Mouse (Mus musculus): ENCODE data around the gene Ccne1. TPM values are rescaled to one million over a fixed set of nuclear protein-coding genes. Genes with fewer than 3 reads are reported as not detected.

The Ccne1 gene
- polyA plus RNA-seq, 1 experiment from 2014 or later, result 59.9 TPM

DNA sequence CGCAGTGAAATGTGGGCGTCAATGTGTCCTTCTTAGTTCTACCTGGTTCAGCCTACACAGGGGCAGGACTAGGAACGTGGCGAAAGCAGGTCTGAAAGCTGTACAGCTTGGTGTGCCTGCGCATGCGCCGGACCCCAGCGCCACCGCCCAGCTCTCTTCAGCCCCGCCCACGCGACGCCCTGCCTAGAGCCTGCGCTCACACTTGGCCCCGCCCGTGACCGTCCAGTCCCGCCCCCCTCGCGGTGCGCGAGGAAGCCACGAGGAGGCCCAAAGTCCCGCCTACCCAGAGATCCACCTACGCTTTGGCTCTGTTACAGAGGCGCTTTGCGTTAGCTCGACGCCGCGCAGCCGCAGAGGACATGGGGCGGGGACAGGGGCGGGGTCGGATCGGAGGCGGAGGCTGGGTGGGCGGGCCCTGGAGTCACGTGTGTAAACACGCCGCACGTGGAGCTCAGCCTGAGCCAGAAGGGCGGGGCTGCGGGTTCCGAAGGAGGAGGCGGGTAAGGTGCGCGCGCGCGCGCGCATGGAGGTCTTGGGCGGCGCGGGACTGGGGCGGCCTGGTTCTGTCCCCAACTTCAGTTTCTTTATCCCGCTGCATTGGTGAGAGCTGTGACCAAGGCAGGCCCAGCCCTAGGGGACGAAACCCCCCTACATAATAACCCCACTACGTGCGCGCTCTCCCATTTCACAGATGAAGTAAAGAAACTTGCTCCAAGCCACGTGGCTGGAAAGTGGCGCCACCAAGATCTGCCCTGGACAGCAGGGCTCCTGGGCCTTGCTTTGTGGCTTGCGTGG lies 22.4 kb downstream of the Ccne1 start:
- H3K36me3 ChIP-seq (ENCODE audit: insufficient read depth, low read length), result no peaks in the 10 kb centered on the region
- H3K27ac ChIP-seq (ENCODE audit: low read length), result no peak overlapping the region
- peak overlapping the region; percentile 92 for H3K4me2 ChIP-seq (replicated peaks; ENCODE audit: low read depth, low read length)
- H3K27me3 ChIP-seq (ENCODE audit: insufficient read depth, low read length), result no peaks in the 10 kb centered on the region
- WGBS, result under 1% methylated on average over 64 of the region's 65 CpGs
- peaks cover 14% of the 10 kb centered on the region for H3K4me1 ChIP-seq (ENCODE audit: insufficient read depth, low read length)
- peak overlapping the region; percentile 65 for H3K9ac ChIP-seq (replicated peaks; ENCODE audit: low read length)
- ATAC-seq (ENCODE audit: low FRiP score, low TSS enrichment), result peak; percentile 98
- no peaks in the 10 kb centered on the region for H3K9me3 ChIP-seq (ENCODE audit: low read length)
- peak overlapping the region; percentile 46 for H3K4me3 ChIP-seq (ENCODE audit: low read length)

DNA sequence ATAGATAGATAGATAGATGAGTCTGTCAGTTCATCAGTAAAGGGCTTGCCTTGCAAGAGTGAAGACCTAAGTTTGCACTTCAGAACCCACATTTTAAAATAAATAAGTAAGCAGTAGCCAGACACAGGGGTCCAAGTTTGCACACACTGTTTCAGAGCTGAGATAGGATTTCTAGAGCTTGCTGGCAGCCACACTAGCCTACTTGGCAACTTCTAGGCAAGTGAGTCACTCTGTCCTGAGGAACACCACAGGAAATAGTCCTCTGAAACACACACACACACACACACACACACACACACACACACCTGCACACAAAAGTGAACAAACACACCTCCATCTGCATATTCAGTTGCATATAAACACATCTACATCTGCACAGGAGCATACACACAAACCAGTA lies 24.4 kb downstream of the Ccne1 start:
- no peak for ATAC-seq (ENCODE audit: low FRiP score, low TSS enrichment)
- no peaks in the 10 kb centered on the region for H3K9me3 ChIP-seq (ENCODE audit: low read length)
- no peak overlapping the region for H3K27ac ChIP-seq (ENCODE audit: low read length)
- H3K9ac ChIP-seq (replicated peaks; ENCODE audit: low read length), result no peak overlapping the region
- peaks cover 14% of the 10 kb centered on the region for H3K4me1 ChIP-seq (ENCODE audit: insufficient read depth, low read length)
- H3K4me3 ChIP-seq (ENCODE audit: low read length), result no peak overlapping the region
- H3K27me3 ChIP-seq (ENCODE audit: insufficient read depth, low read length), result no peaks in the 10 kb centered on the region
- H3K4me2 ChIP-seq (replicated peaks; ENCODE audit: low read depth, low read length), result no peak overlapping the region
- H3K36me3 ChIP-seq (ENCODE audit: insufficient read depth, low read length), result no peaks in the 10 kb centered on the region

DNA sequence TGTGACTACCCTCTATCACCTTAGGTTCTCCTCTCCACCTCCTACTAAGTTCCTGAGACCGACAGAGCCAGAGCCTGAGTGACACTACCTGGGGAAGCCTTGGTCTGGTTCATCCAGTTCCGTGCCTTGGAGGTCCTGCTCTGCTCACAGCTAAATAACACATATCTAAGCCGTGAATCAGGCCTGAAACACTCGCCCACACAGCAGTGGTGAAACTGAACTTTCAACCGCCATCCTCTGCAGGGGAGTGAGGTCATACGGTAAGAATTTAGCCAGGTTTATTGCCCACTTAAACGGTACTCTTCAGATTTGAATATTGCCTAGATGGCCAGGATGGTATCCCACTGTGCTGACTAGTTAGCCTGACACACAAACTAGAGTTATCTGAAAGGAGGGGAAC lies 30.1 kb downstream of the Ccne1 start:
- Histone ChIP-seq H3K9me3 (ENCODE audit: low read length) (no peaks in the 10 kb centered on the region), H3K9ac (replicated peaks; ENCODE audit: low read length) (no peak overlapping the region), H3K4me3 (ENCODE audit: low read length) (no peak overlapping the region), H3K27ac (ENCODE audit: low read length) (no peak overlapping the region), H3K27me3 (ENCODE audit: insufficient read depth, low read length) (peaks cover 3% of the 10 kb centered on the region; the same call in 1 of the 2 replicates), H3K4me1 (ENCODE audit: insufficient read depth, low read length) (0 out of 2 replicates have a peak, but pooled peaks cover 6% of the 10 kb centered on the region), H3K4me2 (replicated peaks; ENCODE audit: low read depth, low read length) (no peak overlapping the region), H3K36me3 (ENCODE audit: insufficient read depth, low read length) (no peaks in the 10 kb centered on the region)
- 48% methylated on average over 7 of the region's 7 CpGs for WGBS
- ATAC-seq (ENCODE audit: low FRiP score, low TSS enrichment), result no peak

DNA sequence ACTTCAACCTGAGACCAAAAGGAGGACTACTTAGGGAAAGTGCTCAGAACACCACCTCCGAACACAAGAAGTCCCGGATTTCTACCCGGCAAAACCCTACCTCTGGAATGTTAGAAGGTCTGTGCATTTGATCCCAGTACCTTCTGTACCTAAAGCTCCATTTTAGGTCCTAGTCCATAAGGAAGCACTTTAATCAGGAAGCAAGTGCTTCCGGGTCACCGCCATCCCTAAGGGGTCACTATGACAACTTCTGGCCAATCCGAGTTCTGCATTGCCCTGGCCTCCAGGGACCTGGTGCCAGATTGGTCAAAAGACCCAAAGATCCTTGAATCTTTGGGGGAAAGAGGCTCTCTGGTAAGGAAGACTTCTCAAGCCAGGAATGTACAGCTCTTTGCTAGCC lies 31.8 kb downstream of the Ccne1 start:
- H3K27ac ChIP-seq (ENCODE audit: low read length), result no peak overlapping the region
- peaks cover 3% of the 10 kb centered on the region; the same call in 1 of the 2 replicates for H3K27me3 ChIP-seq (ENCODE audit: insufficient read depth, low read length)
- no peak overlapping the region for H3K4me3 ChIP-seq (ENCODE audit: low read length)
- 61% methylated on average over 6 of the region's 6 CpGs for WGBS
- no peaks in the 10 kb centered on the region for H3K9me3 ChIP-seq (ENCODE audit: low read length)
- no peak for ATAC-seq (ENCODE audit: low FRiP score, low TSS enrichment)
- 0 out of 2 replicates have a peak, but pooled peaks cover 6% of the 10 kb centered on the region for H3K4me1 ChIP-seq (ENCODE audit: insufficient read depth, low read length)
- H3K4me2 ChIP-seq (replicated peaks; ENCODE audit: low read depth, low read length), result no peak overlapping the region
- H3K9ac ChIP-seq (replicated peaks; ENCODE audit: low read length), result no peak overlapping the region
- H3K36me3 ChIP-seq (ENCODE audit: insufficient read depth, low read length), result no peaks in the 10 kb centered on the region

DNA sequence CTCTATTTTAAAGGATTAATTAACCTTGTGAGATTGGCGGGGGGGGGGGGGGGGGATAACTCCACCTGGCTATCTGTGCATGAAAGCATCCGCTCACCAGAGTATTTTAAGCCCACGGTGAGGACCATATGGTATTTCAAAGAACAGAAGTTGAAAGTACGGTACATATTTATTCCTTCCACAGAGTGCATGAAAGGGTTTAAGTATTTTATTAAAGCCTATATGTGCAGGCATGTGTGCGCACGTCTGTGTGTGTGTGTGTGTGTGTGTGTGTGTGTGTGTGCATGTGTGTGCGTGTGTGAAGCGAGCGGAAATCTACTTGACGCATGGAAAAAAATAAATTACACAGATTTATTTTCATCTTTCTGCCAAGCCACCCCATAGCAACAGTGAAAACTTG lies 32.4 kb downstream of the Ccne1 start:
- Histone ChIP-seq H3K4me3 (ENCODE audit: low read length) (no peak overlapping the region; the same call in 1 of the 2 replicates), H3K36me3 (ENCODE audit: insufficient read depth, low read length) (no peaks in the 10 kb centered on the region), H3K27ac (ENCODE audit: low read length) (no peak overlapping the region), H3K9ac (replicated peaks; ENCODE audit: low read length) (0 out of 2 replicates have a peak overlapping the region, but pooled peaks have one; percentile 16), H3K4me1 (ENCODE audit: insufficient read depth, low read length) (0 out of 2 replicates have a peak, but pooled peaks cover 6% of the 10 kb centered on the region), H3K9me3 (ENCODE audit: low read length) (no peaks in the 10 kb centered on the region), H3K4me2 (replicated peaks; ENCODE audit: low read depth, low read length) (peak overlapping the region; percentile 45), H3K27me3 (ENCODE audit: insufficient read depth, low read length) (peaks cover 3% of the 10 kb centered on the region; the same call in 1 of the 2 replicates)
- no peak for ATAC-seq (ENCODE audit: low FRiP score, low TSS enrichment)
- 55% methylated on average over 10 of the region's 10 CpGs for WGBS

DNA sequence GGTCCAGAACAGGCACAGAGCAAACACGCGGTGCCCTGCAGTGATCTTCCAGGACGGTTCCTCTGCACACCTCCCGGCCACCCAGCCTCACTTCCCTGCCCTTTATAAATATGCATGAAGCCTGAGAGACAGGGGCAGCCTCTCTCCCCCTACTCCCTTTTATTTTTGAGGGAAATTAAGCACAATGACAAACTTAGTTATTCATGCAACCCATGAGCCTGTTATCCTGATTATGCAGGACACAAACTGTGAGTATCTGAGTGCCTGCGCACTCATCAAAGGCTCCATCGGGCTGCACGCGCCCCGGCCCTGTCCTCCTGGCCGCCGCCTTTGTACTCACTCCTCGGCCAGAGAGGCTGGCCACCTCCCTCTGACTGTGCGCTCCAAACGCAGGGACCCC lies 32.8 kb downstream of the Ccne1 start:
- 3% methylated on average over 14 of the region's 14 CpGs for WGBS
- Histone ChIP-seq H3K9ac (replicated peaks; ENCODE audit: low read length) (0 out of 2 replicates have a peak overlapping the region, but pooled peaks have one; percentile 16), H3K27ac (ENCODE audit: low read length) (no peak overlapping the region), H3K4me1 (ENCODE audit: insufficient read depth, low read length) (0 out of 2 replicates have a peak, but pooled peaks cover 6% of the 10 kb centered on the region), H3K4me2 (replicated peaks; ENCODE audit: low read depth, low read length) (peak overlapping the region; percentile 45), H3K27me3 (ENCODE audit: insufficient read depth, low read length) (peaks cover 3% of the 10 kb centered on the region; the same call in 1 of the 2 replicates), H3K9me3 (ENCODE audit: low read length) (no peaks in the 10 kb centered on the region), H3K36me3 (ENCODE audit: insufficient read depth, low read length) (no peaks in the 10 kb centered on the region), H3K4me3 (ENCODE audit: low read length) (peak overlapping the region; percentile 20; the same call in 1 of the 2 replicates)
- no peak for ATAC-seq (ENCODE audit: low FRiP score, low TSS enrichment)

DNA sequence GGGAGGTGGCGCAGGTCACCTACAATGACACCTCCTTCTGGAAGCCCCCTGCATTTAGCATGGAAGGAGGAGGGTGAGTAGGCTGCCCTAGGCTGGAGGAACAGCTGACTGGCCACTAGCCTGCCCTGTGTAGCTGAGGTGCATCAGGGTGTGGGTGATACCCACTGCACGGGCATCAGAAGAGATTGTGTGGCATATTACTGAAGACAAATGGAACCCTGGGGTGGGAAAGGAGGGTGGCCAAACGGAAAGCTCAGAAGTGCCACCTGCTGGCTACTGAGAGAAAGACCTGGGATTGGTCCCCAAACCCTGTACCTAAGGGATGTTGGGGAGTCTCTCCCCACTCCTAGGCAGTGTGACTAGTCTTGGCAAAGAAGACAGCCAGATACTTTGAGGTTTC lies 33.6 kb downstream of the Ccne1 start:
- no peak overlapping the region for H3K27ac ChIP-seq (ENCODE audit: low read length)
- no peaks in the 10 kb centered on the region for H3K36me3 ChIP-seq (ENCODE audit: insufficient read depth, low read length)
- no peak overlapping the region for H3K4me3 ChIP-seq (ENCODE audit: low read length)
- peaks cover 3% of the 10 kb centered on the region; the same call in 1 of the 2 replicates for H3K27me3 ChIP-seq (ENCODE audit: insufficient read depth, low read length)
- H3K4me1 ChIP-seq (ENCODE audit: insufficient read depth, low read length), result 0 out of 2 replicates have a peak, but pooled peaks cover 6% of the 10 kb centered on the region
- 24% methylated on average over 3 of the region's 3 CpGs for WGBS
- peak; percentile 73; the same call in 1 of the 2 replicates for ATAC-seq (ENCODE audit: low FRiP score, low TSS enrichment)
- H3K4me2 ChIP-seq (replicated peaks; ENCODE audit: low read depth, low read length), result no peak overlapping the region; the same call in 1 of the 2 replicates
- no peaks in the 10 kb centered on the region for H3K9me3 ChIP-seq (ENCODE audit: low read length)
- H3K9ac ChIP-seq (replicated peaks; ENCODE audit: low read length), result no peak overlapping the region

DNA sequence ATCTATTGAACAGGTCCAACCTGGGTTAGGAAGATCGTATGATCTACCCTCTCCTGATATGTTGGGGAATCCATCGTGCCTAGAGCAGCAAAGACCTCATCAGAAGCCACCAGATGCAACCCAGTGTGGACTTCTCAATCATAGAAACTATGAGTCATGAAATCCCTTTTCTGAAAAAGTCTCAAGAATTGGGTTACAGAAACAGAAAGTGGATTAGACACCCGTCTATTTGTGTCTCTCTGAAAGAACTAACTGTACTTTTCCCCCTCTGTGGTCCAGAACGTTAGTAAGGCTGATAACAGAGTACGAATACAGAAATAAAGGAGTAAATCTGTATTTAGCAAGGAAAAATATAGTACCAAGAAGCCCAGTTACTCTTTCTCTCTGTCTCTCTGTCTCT lies 36.3 kb downstream of the Ccne1 start:
- no peak overlapping the region for H3K4me2 ChIP-seq (replicated peaks; ENCODE audit: low read depth, low read length)
- no peak overlapping the region for H3K27ac ChIP-seq (ENCODE audit: low read length)
- H3K4me1 ChIP-seq (ENCODE audit: insufficient read depth, low read length), result 0 out of 2 replicates have a peak, but pooled peaks cover 6% of the 10 kb centered on the region
- H3K27me3 ChIP-seq (ENCODE audit: insufficient read depth, low read length), result peaks cover 3% of the 10 kb centered on the region; the same call in 1 of the 2 replicates
- no peaks in the 10 kb centered on the region for H3K9me3 ChIP-seq (ENCODE audit: low read length)
- ATAC-seq (ENCODE audit: low FRiP score, low TSS enrichment), result no peak
- no peak overlapping the region for H3K9ac ChIP-seq (replicated peaks; ENCODE audit: low read length)
- 81% methylated on average over 5 of the region's 5 CpGs for WGBS
- H3K36me3 ChIP-seq (ENCODE audit: insufficient read depth, low read length), result no peaks in the 10 kb centered on the region
- no peak overlapping the region for H3K4me3 ChIP-seq (ENCODE audit: low read length)

DNA sequence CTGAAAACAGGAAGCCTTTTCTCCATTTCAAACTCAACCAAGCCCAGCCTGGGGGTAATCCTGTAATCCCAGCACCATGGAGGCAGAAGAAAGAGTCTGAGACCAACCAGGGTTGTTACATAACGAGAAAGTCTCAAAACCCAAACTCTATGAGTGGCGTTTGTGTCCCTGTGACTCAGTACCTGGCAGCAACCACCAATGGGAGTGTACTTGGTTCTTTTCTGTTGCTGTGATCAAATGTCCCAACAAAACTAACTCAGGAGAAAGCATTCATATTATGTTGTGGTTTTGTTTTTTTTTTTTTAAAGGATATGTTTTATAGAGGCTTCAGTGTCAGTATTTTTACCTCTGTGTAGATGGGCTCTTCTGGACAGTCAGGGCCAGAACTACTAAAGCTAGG lies 36.7 kb downstream of the Ccne1 start:
- ATAC-seq (ENCODE audit: low FRiP score, low TSS enrichment), result no peak
- H3K36me3 ChIP-seq (ENCODE audit: insufficient read depth, low read length), result no peaks in the 10 kb centered on the region
- no peak overlapping the region for H3K4me2 ChIP-seq (replicated peaks; ENCODE audit: low read depth, low read length)
- H3K4me1 ChIP-seq (ENCODE audit: insufficient read depth, low read length), result 0 out of 2 replicates have a peak, but pooled peaks cover 6% of the 10 kb centered on the region
- 50% methylated on average over 2 of the region's 2 CpGs for WGBS
- H3K9ac ChIP-seq (replicated peaks; ENCODE audit: low read length), result no peak overlapping the region
- peaks cover 3% of the 10 kb centered on the region; the same call in 1 of the 2 replicates for H3K27me3 ChIP-seq (ENCODE audit: insufficient read depth, low read length)
- no peak overlapping the region for H3K27ac ChIP-seq (ENCODE audit: low read length)
- no peak overlapping the region for H3K4me3 ChIP-seq (ENCODE audit: low read length)
- H3K9me3 ChIP-seq (ENCODE audit: low read length), result no peaks in the 10 kb centered on the region

DNA sequence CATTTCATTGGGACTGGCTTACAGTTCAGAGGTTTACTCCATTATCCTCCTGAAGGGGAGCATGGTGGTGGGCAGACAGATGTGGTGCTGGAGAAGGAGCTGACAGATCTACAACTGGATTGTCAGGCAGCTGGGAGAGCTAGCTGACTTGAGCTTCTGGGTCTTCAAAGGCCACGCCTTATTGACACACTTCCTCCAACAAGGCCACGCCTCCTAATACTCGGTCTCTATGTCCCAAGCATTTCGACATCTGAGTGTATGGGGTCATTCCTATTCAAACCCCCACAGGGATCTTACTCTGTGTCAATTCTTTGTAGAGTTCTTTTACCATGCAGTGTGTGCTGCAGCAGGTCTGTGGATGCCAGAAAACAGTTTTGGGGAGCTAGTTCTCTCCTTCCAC lies 42.9 kb downstream of the Ccne1 start:
- no peak overlapping the region for H3K27ac ChIP-seq (ENCODE audit: low read length)
- no peak overlapping the region for H3K4me3 ChIP-seq (ENCODE audit: low read length)
- ATAC-seq (ENCODE audit: low FRiP score, low TSS enrichment), result no peak
- H3K4me2 ChIP-seq (replicated peaks; ENCODE audit: low read depth, low read length), result no peak overlapping the region
- no peaks in the 10 kb centered on the region for H3K27me3 ChIP-seq (ENCODE audit: insufficient read depth, low read length)
- no peaks in the 10 kb centered on the region for H3K9me3 ChIP-seq (ENCODE audit: low read length)
- H3K4me1 ChIP-seq (ENCODE audit: insufficient read depth, low read length), result peaks cover 3% of the 10 kb centered on the region; the same call in 1 of the 2 replicates
- no peaks in the 10 kb centered on the region for H3K36me3 ChIP-seq (ENCODE audit: insufficient read depth, low read length)
- H3K9ac ChIP-seq (replicated peaks; ENCODE audit: low read length), result no peak overlapping the region
- WGBS, result 59% methylated on average over 4 of the region's 4 CpGs

Data from kidney, embryonic 16.5 days (tissue).